Mouse (Mus musculus) heart, postnatal 14 days (tissue): Measurements from ENCODE around the gene Nat8. TPM values are rescaled to one million over a fixed set of nuclear protein-coding genes. Genes with fewer than 3 reads are reported as not detected.
"Not testable (repeated sequence)": the region's sequence is repeated elsewhere in the genome, so short reads cannot be mapped to it uniquely, and the experiment has no call there.

Experiments used
- DNase-seq, 2 experiments: peaks; one replicate each; pipeline ENCODE4 v3.0.0; 2021 to 2022
- intact Hi-C: fragments of 180-260 bp; cut with DNase I; formaldehyde crosslinking; loops from one replicate; pipeline ENCODE4 v1.15.1; 2025
- microRNA-seq, 2 experiments: library from miRNA; unstranded; fragments of <30 nt; microRNA quantifications; one replicate each; pipeline ENCODE4 v1.2.0; 2021 to 2022
- total RNA-seq, 2 experiments: library from RNA; stranded (reverse); gene quantifications; 2 replicates each; pipeline ENCODE4 v1.2.3; 2021

Nat8 gene
- total RNA-seq, 2 experiments from 2014 or later: not detected

DNA sequence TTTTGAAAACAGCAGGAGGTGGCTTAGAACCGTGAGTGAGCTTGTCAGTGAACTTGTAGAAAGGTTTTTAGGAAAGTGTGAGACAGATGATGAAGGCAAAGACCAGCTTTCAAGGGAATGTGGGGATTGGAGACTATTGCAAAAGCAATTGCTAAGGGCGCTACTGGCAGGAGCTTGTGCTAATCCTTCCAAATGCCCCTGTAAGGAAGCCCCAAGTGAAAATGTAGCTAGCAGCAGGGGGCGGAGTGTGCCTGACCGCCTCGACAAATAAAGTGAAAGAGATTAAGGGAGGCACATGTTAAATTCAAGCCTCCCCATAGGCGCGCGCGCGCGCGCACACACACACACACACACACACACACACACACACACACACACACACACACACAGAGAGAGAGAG is 5.4 kb upstream of the Nat8 start:
- DNase-seq: peak; percentile 13 to 37
- intact Hi-C loops: loop anchor here (5.0 kb wide), 2 partner anchors 55 to 170 kb away; no protein-coding TSS in a partner anchor

DNA sequence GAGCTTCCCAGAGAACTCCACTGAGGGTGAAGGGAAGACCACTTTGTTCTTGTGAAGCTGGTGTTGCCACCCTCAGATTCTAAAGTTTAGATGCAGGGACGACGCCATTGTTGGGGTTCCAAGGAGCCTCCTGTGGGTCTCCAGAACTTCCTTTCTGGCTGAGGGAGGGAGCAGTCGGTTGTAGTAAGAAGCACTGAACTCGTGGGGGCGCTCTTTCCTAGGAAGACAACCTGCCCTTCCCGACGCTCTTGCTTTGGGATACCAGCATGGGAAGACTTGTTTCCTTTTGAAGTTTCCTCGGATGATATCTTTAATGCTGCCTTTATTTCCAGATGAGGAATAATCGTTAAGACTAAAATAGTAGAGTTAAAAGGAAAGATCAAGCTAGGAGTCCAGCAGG is 4.9 kb upstream of the Nat8 start:
- intact Hi-C loops: loop anchor here (5.0 kb wide), 2 partner anchors 55 to 170 kb away; no protein-coding TSS in a partner anchor
- DNase-seq: peak; percentile 69 to 78

DNA sequence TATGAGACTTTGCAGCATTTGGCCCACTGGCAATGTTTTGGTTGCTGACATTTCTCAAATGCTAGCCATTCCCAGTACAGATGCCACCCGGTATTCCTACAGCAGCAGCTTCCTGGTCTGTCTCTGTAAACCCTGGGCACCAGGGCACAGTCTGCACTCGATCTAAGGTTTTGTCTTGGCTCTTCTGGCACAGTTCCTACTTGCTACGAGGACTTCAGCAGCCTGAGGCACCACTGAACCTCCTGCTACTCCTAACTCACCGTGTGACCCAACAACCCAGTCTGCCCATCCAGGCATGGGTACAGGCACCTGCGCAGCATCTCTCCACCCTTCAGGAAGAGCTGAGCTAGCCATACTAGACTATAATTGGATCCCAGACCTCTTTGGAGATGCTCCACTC is 4.2 kb upstream of the Nat8 start:
- DNase-seq: not testable (repeated sequence)
- intact Hi-C loops: loop anchor here (5.0 kb wide), 2 partner anchors 56 to 171 kb away; no protein-coding TSS in a partner anchor

DNA sequence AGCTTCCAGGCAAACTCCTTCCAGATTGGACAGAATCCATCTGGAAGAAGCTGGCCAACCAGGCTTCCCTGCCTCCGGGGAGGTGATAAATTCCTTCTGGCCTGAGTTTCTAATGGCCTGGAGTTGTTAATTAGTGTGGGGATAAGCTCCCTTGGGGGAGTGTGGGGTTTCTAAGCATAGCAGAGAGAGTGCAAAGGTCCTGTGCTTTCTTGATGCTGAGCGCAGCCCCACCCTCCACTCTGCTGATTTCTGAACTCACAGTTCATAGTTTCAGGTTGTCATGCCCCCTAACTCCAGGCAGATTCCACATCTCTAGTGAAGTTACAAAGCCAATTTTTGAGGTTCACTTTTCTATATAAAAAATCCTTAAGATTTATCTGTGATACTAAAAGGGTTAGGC is 3.2 kb upstream of the Nat8 start:
- intact Hi-C loops: loop anchor here (5.0 kb wide), 2 partner anchors 57 to 172 kb away; no protein-coding TSS in a partner anchor
- DNase-seq: not testable (repeated sequence)

DNA sequence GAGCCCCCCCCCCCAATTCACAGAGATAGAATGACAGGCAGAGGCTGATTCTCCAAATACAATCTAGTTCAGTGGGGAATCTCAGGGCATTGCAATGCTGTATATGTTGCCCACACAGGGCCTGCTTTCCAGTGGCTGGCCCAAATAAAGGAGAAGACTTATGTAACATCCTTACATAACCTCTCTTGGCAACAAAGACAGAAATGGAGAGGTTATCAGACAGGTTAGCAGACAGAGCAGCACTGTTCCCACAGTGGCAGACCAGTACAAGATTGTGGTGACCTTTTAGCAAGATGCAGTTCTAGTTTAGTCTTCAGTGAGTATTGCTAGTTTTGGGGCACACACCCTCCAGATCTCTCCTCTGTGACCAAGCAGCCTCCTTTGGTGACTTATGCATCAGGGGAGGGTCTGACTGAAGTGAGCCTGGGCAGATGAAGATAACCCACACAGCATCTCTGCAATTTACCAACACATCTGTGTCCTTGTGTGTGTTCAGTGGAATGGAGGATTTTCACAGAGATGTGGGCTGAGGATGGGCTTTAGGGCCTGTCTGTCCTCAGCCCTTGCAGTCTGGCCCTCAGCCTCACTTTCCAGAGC is 2.7 kb upstream of the Nat8 start:
- DNase-seq: not testable (repeated sequence)
- intact Hi-C loops: loop anchor here (5.0 kb wide), 2 partner anchors 58 to 173 kb away; no protein-coding TSS in a partner anchor

DNA sequence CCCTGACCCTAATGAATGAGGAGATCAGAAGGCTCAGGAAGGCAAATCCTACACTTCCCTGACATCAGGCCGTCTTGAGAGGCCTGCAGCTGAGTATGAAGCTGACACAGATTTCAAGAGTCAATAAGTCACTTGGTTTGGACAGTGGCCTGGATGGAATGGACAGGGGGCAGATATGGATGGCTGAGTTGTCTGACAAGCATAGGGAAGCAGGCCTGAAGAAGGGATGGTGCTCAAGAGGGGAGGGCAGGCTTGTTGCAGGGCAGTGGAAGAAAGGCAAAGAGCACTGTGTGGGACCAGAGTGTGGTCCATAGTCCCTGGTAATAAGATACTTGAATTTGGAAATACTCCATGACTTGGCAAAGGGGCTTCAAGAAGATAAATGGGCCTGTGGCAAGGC is 2.4 kb downstream of the Nat8 start:
- no peak for DNase-seq
- intact Hi-C loops: no loop called here

DNA sequence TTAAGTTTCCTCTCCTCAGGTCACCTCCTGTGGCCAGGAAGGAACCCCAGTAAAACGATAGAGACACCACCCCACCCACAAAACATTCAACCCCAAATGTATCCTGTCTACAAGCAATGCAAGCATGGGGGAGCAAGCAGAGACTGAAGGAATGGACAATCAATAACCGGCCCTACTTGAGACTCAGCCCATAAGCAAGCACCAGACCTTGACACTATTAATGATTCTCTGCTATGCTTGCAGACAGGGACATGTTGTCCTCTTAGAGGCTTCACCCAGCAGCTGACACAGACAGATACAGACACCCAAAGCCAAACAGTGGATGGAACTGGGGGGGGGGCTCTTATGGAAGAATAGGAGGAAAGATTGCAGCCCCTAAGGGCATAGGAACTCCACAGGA is 6.0 kb downstream of the Nat8 start:
- DNase-seq: no peak
- intact Hi-C loops: no loop called here

DNA sequence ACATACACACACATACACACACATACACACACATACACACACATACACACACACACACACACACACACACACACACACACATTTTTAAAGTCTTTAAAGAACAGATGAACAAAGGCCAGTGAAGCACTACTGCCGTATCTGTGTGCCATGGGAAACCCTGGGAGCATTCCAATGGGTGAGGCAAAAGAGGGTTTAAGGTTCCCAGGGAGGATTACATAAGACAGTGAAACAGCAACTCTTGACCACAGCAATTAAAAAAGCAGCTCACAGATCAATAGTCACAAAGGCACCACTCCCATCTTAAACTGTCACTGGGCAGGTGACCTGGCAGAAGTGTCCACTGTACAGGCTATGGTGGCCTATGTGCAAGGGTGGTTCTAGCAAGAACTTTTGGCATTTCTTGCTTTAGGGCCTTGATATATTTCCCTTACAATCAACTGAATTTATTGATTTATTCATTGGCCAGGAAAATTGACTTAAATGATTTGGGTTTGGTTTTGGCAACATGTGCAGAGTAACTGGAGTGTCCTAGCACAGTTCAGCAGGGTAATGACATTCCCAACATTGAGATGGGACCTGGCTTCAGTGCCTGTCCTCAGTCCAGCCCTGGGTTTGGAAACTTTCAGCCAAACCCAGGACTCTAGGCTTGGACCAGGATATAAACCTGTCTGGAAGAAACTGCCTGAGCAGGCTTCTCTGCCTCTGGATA is 8.3 kb downstream of the Nat8 start:
- DNase-seq: no peak
- intact Hi-C loops: no loop called here

DNA sequence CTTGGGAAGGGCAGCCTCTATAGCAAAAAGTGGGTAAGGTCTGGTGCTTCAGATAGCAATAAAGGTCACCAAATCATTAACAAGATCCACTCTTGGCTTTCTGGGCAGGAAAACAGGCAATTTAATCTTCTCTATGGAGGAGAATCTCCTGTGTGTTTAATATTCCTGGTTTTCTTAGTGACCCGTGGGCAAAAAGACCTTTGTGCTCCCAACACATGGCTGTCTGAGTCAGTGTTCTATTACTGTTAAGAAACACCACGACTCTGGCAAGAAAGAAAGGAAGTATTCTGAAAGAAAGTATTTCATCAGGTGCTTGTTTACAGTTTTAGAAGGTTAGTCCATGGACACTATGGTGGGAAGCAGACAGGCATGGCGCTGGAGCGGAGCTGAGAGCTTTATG is 9.6 kb downstream of the Nat8 start:
- intact Hi-C loops: no loop called here

DNA sequence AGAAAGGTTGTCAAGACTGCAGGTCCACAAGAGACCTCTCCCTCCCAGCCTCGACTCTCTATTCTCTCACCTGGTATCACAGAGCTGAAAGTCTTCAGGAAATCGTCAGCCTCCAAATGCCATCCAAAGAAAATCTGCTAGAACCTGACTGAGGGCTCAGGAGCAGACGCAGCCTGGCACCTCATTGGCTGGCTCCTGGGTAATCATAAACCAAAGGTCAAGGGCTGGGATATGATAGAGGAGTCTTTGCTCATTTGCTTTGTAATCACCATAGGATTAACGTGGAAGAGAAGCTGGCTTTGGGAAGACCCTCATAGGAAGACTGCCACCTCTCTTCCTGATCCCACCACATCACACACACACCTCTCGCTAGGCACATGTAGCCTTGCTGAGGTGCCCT is 11.0 kb downstream of the Nat8 start, which contains the start of the genes Nat8f6 and Nat8f5:
Nat8f6 (minus strand) TSS at position 118 of the 400 bp plus-strand sequence.
Nat8f5 (minus strand) TSS at position 136 of the 400 bp plus-strand sequence.
- intact Hi-C loops: no loop called here
- DNase-seq: no peak

More for the DNA sequence above, 9.6 kb downstream of the Nat8 start:
- no peak for DNase-seq

DNA sequence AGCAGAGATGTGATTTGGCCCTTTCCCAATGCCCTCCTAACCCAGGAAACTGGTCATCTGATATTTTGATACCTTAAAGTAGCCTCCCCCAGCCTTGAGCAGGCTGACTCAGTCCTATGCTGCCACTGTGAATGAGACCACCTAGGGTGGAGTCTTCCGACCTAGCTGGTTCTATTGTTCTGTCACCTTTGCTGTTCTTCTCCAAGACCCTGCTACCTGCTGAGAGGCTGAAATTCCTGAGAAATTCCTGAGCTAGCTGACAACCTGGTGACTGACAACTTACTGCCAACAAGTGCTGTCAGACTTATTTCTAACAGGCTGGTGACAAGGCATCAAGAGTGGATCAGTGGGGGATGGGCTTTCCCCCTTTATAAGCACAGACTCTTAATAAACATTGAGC is 13.5 kb downstream of the Nat8 start:
- intact Hi-C loops: no loop called here
- no peak for DNase-seq

DNA sequence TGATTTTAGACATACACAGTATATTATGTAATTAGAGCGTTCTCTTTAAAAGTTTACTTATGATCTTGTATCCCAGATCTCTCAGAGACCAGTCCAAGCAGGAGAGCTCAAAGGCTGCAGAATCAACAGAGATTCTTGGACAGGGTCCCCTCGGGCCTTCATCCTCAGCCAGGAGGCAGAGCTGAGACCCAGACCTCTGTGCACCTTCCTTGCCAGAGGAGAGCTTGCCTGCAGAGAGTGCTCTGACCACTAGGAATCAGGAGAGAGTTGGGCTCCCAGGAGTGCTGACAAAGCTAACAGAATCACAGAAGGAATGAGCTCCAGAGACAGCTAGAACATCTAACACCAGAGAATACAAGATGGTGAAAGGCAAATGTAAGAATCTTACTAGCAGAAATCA is 18.5 kb downstream of the Nat8 start:
- intact Hi-C loops: no loop called here
- no peak for DNase-seq

DNA sequence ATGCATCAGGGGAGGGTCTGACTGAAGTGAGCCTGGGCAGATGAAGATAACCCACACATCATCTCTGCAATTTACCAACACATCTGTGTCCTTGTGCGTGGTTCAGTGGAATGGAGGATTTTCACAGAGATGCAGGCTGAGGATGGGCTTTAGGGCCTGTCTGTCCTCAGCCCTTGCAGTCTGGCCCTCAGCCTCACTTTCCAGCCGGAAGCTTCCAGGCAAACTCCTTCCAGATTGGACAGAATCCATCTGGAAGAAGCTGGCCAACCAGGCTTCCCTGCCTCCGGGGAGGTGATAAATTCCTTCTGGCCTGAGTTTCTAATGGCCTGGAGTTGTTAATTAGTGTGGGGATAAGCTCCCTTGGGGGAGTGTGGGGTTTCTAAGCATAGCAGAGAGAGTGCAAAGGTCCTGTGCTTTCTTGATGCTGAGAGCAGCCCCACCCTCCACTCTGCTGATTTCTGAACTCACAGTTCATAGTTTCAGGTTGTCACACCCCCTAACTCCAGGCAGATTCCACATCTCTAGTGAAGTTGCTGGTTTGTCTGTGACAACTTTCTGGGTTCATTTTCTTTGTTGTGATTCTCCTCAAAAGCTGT is 20.8 kb downstream of the Nat8 start:
- DNase-seq, intact Hi-C loops: not testable (repeated sequence)

DNA sequence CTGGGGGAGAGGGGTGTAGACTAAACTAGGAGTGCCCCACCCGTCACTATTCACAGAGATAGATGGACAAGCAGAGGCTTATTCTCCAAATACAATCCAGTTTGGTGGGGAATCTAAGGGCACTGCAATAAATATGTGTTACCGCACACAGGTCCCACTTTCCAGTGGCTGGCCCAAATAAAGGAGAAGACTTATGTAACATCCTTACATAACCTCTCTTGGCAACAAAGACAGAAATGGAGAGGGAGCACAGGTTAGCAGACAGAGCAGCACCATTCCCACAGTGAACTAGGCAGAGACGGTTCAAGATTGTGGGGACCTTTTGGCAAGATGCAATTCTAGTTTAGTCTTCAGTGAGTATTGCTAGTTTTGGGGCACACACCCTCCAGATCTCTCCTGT is 21.4 kb downstream of the Nat8 start:
- intact Hi-C loops, DNase-seq: not testable (repeated sequence)

DNA sequence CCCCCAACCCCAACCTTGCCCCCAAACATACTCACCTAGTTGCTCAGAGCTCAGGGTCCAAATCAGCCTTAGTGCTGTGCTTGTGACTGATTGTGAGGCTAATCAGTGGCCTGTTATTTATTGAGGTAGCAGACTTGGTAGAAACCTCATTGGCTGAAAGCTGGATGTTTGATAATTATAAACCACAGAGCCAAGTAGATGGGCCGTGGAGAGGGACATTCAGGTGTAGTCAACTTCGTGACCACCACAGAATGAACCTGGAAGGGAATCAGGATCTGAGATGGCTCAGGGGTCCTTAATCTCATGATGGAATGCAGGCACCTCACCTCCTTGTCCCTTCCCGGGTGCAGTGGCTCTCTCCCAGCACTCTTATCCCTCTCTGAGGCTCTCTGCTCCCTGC is 22.1 kb downstream of the Nat8 start:
- intact Hi-C loops, DNase-seq: not testable (repeated sequence)

DNA sequence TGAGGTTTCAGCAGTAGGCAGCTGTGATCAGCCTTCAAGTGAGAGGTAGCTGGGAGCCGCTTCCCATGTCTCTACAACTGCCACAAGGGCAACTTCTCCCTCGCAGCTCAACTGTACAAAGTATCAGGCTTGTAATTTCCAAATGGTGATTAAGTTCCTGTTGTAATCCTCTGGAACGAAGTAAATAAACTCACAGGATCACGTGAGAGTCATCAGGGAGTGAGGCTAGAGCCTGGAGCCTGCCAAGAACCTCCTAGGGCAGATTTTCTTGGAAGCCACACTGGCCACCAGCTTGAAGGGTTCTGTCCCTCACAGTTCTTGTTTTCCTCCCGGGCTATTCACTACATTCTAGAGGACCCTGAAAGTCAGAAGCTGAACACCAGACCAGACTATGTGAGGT is 28.7 kb downstream of the Nat8 start:
- DNase-seq: peak; percentile 13 to 14
- intact Hi-C loops: not testable (repeated sequence)

Small RNAs within 50 kb of the gene (microRNA-seq; reads per million reads assigned to microRNA genes)
- gene Mir6375: 0 reads per million in 2 experiments

Other genes starting within 250 kb of the Nat8 start
- gene Alms1, start 244.6 kb downstream of the Nat8 start, total RNA-seq: 1 to 10 TPM; 2.4 to 2.6 TPM
- gene Nat8f7, start 118.9 kb downstream of the Nat8 start, total RNA-seq: not detected
- gene Nat8f3, start 66.3 kb downstream of the Nat8 start, total RNA-seq: under 1 TPM in 1 of 2 experiments, not detected in 1; 0.12 TPM
- gene Nat8f6, start 11.1 kb downstream of the Nat8 start, total RNA-seq: not detected
- not detected for gene Nat8f5, start 11.1 kb downstream of the Nat8 start, total RNA-seq
- gene Nat8f2, start 37.1 kb upstream of the Nat8 start, total RNA-seq: not detected
- under 1 TPM; 0.76 to 0.79 TPM for gene Nat8f4, start 72.8 kb upstream of the Nat8 start, total RNA-seq
- gene Tprkb, start 79.8 kb upstream of the Nat8 start, total RNA-seq: 10 to 100 TPM; 10.2 TPM
- gene Nat8f1, start 83.6 kb upstream of the Nat8 start, total RNA-seq: 1 to 10 TPM; 1.9 to 2.5 TPM
- 10 to 100 TPM; 63.3 to 64.3 TPM for gene Dusp11, start 129.6 kb upstream of the Nat8 start, total RNA-seq
- not detected for gene Figla, start 184.1 kb upstream of the Nat8 start, total RNA-seq
- 1 to 10 TPM in 1 of 2 experiments, under 1 TPM in 1; 0.68 to 1.0 TPM for gene Add2, start 196.6 kb upstream of the Nat8 start, total RNA-seq